Mouse (Mus musculus) embryo, embryonic 10.5 days (tissue): ENCODE measurements at regions not wholly inside any gene's neighbourhood (a gene's known extent, or its start where the extent isn't known, plus 50 kb on each side); places are given as distances from the start of the nearest gene placed in this dataset.

Experiments used
- DNase-seq: peaks from one replicate; pipeline ENCODE4 v3.0.0-alpha.2; 2015; ENCODE audit warnings: low spot score

DNA sequence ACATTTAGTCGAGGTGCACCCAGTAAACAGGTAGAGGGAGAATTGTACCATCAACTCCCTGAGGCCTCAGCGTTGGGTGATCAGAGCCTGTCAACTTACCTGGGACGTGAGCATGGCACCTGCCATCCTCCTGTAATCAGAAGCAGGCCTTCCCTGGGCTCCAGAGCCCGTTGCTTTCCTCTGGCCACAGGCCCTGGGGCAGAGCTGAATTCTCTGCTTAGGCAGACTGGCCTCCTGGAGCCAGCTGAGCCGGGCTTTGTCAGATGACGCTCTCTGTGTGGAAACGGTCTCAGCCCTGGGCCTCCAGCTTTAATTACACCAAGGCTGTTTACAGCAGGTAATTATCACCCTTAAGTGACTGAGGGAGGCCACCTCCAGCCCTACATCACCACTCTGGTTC lies 92.6 kb upstream of the Pmepa1 start:
- no peak for DNase-seq

DNA sequence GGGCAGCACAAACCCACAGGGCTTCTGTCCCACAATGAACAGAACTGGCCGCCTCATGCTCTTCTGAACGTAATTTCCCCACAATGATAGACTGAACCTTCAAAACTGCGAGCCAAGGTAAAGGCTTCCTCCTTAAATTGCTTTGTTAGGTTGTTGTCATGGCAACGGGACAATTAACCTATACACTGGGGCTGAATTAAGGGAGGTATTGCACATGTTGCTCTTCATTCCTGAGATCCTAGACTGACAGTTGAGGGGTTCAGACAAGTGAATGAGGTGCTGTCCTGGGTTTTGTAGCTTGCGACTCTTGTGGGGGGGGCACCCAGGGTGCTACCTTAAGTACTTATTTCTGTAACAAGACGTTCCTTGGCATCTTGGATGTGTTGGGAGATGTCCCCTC lies 100.6 kb upstream of the Pmepa1 start:
- no peak for DNase-seq

DNA sequence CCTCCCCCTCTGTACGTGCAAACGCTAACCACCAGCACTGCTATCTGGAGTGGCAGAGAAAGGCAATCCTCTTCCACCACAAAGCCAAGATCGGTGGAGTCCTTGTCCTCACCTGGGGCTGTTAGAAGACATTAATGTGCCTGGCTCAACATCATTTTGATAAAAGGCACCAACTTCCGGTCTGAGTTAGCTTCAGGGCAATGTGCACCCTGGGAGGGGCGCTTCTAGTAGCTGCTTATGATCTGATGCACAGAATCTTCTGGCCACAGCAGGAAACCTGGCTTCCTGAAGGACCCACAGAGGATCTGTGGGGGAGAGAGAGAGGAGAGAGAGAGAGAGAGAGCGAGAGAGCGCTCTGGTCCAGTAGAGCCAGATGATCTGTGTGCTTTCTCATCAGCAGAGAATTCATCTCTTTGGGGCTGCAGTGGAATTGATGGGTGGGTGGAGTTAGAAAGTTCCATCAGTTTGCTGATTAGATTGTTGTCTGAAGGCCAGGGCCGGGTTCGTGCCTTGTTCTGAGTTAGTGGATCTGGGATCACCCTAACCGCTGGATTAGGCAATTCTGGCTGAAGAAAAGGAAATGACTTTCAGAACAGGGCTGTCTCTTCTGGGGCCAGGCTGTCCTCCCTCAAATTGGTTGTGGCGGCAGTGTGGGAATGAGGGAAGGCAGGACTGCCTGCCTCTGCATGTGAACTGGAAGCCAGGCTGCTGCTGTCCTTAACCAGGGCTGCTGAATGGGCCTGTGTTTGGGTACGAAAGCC lies 101.3 kb upstream of the Pmepa1 start:
- no peak for DNase-seq

DNA sequence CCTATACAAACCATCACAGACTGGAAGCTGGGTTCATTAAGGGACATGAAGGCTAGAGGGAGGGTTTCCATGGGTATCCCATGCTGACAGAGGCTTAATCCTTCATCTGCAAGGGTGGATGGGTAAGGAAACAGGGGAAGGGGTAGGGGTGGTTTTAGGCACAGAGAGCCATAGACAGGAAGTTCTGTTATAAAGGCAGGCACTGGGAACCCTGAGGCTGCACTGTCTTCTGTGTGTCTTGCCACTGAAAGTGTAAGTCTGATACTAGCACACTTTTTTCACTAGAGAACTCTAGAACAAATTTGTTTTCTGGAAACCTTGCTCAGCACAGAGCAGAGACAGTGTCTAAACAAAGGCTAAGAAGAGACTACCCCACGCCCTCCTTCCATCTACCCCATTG lies 103.4 kb upstream of the Pmepa1 start:
- DNase-seq, result no peak

DNA sequence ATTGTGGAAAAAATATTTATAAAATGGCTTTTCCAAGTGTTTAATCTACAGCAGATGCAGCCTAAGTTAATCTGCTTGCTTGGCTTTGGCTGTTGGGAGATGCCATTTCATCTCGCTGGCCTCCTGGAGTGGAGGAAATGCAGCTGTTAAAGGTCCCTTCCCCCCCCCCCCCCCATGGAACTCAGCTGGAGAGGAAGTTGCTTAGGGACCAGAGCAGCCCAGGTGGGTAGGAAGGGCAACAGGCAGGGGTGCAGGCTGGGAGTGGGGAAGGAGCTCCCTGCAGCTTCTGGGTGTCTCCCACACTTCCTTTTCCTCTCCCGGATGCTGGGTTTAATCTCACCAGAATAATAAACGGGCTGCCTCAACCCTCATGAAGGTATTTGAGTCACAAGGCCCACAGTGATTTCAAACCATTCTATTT lies 104.0 kb upstream of the Pmepa1 start:
- DNase-seq, result no peak

DNA sequence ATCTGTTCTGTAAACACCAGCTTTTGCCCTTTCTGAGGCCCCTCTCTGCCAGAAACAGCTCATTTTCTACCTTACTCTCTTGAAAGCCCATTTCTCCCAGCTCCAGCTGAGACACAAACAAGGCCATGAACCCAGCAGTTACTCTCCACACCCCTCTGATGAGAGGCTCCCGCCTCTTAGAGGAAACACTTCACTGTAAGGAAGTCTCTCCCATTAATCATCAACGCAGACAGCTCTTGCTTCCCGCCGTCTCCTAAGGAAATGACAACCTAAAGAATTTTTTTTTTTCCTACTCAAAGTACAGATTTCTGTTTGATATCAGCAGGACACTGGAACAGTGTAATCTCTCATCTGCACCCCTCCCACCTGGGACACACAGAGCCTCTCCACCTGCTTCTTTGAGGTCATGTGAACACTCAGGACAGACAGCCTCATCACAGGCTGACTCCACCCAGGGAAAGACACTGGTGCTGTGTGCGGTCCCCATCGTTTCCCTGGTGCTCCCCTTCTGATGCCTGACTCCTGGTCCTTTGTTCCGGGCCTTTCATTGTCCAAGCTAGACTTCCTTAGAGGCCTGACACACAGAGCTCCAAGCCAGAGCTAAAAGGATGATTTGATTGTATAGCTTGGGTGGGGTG lies 106.0 kb upstream of the Pmepa1 start:
- DNase-seq, result no peak

DNA sequence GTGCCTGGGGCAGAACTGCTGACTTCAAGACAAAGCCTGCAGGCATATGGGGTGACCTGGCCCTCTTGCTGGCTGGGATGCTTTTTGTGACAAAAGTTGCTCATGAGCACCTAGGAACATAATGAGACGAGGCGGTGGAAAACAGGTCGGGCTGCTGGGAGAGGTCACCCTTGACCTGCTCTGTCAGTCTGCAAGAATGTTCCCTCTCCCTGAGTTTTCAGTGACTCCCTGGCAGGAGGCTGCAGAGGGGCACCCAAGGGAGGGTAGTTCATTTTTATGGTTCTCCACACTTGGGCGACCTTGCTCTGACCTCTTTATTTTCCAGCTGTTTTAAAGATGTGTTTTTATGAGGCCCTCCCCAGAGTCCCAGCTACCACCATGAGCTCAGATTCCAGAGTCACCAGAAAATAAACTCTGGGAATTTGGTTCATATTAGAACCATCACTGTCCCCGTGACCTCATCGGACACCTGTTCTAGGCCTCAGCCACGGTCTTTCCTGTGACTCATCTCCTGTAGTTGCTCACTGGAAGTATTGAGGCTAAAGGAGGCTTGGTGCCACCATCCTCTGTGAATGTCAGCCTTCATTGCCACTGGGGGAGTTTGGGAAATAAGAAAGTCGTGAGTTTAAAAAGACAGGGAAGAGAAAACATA lies 108.7 kb upstream of the Pmepa1 start:
- DNase-seq, result no peak

DNA sequence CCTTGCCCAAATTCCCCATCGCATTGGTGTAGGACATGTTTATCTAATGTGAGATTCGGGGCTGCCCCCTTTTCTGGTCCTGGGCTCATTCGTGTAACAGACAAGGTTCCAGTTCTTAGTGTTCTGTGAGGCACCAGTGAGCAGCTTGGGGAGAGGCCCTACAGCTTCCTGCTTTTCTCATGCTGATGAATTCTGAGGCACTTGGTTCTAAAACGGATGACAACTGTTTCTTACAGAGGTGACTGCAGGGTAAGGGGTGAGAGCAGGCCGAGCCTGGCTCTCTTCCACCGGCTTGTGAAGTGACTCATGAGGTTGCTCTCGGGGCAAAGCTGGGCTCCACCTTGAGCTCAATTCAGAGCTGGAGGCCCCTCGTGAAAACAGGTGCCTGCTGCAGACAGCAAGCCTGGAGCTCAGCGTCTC lies 109.4 kb upstream of the Pmepa1 start:
- no peak for DNase-seq

DNA sequence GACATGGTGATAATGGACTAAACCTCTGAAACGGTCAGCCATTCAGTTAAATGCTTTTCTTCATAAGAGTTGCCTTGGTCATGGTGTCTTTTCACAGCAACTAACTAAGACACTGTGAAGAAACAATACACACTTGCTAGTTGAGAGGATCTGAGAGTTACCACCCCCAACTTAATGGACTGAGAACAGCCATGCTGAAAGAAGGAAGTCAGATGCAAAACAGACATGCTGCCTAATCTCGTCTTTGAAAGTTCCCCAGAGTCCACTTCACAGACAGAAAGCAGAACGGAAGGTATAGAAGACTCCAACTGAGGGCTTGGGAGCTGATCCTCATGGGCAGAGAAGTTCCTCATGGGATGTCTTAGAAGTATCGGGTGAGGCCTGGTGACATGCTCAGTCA lies 111.8 kb upstream of the Pmepa1 start:
- no peak for DNase-seq

DNA sequence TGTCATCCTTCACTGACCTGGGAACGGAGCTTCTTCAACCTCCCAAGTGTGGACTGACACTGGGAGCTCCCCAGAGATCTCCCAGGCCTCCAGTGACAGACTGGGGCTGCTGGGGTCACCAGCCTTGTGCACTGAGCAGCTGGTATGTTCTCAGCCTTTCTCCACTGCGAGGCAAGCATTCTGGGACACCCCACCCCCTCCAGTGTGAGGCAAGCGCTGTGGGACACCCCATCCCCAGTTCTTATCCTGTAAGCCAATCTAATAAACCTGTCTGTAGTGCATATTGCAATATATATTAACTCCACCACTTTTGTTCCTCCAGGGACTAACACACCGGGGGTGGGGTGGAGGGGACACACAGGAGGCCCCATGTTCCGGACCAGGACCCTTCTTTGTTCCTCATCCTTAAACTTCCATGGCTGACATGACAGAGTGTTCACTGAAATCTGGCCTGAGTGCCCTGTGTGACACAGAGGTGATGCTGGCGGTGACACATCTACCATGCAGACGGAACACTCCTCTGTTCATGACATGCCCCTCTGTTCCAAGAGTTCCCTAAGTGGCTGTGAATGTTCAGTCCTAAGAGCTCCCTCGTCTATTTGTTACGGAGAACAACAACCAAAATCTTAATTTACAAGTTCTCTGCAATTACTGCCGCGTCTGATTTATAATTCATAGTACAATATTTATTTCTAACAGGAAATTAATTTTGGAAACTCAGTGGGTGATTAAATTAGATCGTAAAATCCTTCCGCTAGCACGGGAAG lies 116.4 kb upstream of the Pmepa1 start:
- DNase-seq, result no peak

DNA sequence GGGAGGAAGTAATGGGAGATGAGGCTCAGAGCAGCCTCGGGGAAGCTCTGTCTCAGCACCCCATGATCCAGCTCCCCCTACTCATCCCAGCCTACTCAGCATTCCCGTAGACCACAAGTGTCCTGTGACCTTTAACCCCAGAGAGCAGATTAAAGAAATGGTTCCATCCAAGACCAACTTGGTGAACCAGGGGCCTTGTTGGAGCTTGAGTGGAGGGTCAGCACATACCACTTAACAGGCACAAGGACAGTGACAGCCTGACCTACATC lies 116.9 kb upstream of the Pmepa1 start:
- DNase-seq, result no peak

DNA sequence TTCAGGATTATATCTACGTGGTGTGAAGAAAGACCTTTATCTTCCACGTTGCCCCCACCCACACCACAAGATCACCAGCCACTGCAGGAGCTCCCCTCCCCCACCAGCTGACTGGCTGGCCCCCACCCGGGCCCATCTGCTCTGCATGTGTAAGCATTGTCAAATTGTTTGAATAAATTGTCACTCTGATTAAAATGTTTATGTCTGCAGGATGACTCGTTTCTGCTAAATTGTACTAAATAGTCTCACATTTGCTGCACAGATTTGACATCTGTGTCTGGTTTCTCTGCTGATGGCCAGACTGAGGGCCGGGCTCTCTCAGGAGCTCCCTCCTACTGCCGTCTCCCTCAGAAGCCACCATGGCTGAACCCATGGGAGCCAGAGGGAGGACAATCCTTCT lies 119.2 kb upstream of the Pmepa1 start:
- DNase-seq, result no peak

DNA sequence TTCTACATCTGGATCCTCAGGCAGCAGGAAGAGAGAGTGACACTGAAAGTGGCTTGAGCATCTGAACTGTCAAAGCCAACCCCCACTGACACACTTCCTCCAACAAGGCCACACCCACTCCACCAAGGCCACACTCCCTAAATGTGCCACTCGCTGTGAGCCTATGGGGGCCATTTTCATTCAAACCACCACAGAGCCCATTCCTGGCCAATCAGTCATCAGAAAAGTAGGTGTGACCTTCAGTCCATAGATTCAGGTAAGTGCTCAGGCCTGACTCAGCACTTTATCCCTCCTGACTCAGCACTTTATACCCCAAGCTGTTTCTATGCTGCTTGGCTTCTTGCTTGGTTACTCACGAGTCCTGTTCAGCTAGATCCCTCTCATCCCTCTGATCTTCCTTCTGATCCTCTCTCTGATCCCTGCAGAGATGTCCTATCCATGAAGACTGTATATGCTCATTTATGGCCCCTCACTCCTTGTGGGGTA lies 121.6 kb upstream of the Pmepa1 start:
- no peak for DNase-seq

DNA sequence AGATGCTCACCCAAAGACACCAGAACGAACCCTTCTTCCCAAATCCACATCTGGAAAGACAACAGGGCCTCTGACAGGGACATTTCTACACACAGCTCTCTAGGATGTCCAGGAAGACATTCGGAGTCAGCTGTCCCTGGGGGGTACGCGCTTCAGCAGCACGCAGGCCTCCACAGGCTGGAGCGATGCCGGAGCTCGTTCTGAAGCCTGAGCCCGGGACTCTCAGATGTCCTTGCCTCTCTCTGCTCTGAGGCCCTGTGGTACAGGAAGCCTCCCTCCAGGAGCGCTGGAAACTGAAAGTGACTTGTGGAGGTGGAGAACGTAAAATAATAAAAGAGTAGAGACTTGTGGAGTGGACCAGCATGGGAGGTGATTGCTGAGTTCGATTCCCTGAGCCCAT lies 116.8 kb upstream of the 1700021F07Rik start:
- DNase-seq, result no peak

DNA sequence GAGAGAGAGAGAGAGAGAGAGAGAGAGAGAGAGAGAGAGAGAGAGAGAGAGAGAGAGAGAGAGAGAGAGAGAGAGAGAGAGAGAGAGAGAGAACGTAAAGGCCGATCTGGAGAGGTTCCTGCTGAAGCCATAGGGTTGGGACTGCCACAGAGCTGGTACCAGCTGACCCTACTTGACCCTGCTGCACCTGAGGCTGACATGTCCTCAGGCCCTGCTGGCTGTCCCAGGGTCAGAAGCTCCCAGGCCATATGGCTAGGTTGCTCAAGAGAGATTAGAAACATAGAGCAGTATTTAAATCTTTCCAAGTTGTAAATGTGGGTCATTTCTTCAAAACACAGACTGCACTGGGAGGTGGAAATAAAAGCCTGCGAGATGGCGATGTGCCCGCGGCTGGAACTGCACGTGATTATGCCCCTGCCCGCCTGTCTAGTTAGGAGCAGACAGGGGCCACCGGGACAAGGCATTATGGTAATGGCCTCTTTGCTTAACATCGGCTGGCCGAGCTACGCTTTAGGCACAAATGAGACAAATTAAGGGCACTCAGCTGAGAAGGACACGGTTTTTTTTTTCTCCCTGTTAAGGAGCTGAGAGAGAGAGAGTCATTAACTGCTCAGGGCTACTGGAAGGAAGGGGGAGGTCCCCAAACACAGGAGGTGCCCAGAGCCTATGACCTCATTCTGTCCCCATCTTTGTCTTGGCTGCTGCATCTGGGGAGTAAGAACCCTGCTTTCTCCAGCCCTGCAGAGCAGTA lies 115.9 kb upstream of the 1700021F07Rik start:
- DNase-seq, result peak; percentile 68

DNA sequence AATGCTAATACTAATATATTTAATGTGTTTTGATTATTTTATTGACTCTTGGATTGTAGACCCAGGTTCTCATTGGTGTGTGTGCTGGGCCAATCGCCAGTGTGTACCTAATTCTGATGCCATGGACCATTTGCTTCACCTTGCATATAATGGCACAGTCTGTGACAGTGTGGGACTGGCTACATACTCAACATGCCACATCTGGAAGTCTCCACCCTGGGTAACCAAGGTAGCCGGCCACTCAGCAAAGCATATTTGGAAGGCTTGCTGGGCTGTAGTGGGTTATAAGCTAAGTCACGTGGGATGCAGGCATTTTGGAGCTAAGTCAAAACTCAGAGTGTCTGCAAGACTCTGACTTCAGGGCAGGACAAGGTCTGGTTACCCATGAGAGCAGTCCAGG lies 115.3 kb upstream of the 1700021F07Rik start:
- no peak for DNase-seq

DNA sequence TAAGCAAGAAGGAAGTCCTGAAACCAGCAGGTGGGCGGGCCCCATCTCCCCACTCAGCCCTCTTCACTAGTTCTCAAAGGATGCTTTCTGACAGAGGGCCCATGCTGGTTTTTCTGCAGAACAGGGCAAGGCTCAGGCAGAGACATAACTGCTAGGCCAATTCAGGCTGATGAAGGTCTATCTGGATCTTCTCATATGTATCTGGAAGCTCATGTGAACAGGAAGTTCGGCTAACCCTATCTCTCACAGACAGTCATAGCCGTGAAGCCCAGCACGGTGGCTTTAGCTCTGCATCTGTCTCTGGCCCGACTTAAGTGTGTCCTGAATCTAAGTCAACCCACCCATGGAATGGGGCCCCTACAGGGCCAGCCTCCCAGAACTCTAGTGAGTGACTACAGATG lies 113.7 kb upstream of the 1700021F07Rik start:
- DNase-seq, result no peak

DNA sequence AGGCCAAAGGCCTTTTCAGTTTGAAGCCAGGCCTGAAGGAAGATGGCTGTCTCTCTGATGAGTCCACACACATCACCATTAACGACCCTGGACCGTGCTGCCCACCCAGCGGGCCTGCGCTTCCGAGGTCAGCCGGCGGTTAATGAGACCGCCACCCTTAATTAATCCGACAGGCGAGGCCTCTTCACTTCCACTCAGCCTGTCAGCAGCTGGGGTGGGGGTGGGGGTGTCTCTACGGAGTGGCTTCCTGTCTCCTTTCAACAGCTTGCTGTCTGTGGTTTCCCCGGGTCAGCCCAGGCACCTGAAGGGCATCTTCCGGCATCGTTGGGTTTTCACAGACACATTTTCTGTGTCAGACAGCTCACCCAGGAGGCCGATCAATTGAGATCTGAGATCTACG lies 113.0 kb upstream of the 1700021F07Rik start:
- DNase-seq, result peak; percentile 61

DNA sequence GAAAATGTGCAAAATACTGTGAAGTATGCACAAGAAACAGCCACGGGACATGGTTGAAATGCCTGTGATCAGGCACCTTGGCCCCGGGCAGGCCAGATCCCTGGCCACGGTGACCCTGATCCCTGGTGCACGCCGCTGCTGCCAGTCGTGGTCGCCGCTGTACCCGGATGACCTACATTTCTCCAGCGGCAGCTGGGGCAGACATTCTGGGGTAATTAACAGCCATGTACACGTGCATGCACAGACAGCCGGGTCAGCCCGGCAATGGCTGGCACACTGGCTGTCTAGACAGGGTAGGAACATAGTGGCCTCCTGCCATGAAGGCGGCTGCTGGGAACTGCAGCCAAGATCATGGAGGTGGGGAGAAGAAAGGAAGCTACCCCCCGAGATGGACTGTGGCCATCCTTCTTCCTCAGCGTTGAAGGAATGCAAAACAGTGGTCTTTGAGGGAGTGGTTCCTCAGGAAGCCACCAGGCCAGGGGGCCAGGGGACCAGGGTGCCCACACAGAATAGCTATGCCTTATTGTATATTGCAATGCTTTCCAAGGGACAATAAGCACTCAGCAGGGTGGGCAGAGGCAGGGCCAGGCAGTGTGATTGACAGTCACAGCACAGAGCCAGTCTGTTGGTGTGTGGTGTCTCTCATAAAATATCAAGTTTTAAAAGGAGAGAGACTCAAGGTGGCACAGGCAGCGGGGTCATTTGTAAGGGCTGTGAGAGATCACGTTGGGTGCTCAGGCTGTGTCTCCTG lies 108.3 kb upstream of the 1700021F07Rik start:
- DNase-seq, result no peak

DNA sequence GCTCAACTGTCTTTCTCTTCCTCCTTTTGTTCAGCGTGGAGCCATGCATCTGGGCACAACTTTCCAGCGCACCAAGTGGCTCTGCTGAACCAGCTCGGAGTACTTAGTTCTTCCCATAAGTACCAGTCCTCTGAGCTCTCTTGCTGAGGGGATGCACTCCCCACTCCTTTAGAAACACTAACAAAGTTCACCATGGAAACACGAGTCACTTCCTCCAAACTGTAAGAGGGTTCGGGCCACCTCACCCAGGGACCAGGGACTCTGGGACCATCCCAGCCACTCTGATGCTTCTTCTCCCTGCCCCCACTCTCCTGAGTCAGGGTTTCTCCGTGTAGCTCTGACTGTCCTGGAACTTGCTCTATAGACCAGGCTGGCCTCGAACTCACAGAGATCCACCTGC lies 107.0 kb upstream of the 1700021F07Rik start:
- DNase-seq, result no peak

DNA sequence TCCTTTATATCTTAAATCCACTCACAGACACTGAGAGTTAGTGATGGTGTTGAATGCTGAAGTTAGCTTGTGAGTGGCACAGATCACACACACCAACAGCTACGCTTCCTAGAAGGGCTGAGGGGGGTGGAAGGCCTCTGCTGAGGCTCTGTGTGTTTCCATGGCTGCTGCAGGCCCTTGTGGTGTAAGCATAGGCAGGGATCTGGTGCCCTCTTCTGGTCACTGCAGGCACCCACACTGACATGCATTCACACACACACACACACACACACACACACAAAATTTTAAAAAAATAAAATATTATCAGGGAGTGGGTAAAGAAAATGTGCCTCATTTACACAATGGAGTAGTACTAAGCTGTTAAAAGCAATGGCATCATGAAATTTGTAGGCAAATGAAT lies 105.5 kb upstream of the 1700021F07Rik start:
- peak; percentile 36 for DNase-seq
